Mouse (Mus musculus): Measurements from ENCODE around the gene Elane. TPM values are rescaled to one million over a fixed set of nuclear protein-coding genes. Genes with fewer than 3 reads are reported as not detected.
A peak's percentile ranks its signal among the peaks of the same experiment; 100 is the strongest.

The Elane gene
- polyA plus RNA-seq, 1 experiment from 2014 or later = 0.53 TPM

DNA sequence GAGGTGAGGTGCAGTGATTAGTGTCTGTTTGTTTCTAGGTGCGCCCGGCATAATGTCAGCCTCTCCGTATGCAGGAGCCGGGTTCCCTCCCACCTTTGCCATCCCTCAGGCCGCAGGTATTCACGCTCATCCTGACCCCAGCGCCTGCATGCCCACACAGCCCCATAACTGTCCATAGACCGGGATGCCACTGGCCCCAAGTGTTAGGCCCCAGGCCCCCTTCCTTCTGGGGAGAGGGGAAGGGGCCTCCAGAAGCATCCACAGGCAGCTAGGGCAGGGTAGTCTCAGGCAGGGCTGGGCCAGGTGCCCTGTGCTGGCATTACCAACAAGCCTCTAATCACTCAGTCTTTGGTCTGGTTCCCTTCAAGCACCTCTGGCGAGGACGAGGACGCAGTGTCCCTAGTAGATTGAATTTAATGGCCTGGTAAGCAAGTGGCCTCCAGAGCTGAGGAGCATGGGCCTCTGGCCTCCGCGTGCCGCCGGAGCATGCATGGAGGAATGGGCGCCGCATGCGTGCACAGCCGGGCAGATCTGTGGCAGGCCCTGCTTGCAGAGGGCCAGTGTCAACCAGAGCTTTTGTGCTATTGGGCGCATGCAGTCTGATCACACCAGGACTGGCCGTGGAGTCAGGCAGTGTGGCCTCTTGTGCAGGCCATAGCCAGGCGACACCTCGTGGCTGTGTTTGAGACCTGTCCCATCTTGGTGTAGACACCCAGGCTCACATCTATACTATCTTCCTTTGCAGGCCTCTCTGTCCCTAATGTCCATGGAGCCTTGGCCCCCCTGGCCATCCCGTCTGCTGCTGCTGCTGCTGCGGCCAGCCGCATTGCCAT lies 25.8 kb upstream of the Elane start:
- H3K4me1 ChIP-seq = peaks cover 42% of the 10 kb centered on the region
- H3K27ac ChIP-seq = no peak overlapping the region

DNA sequence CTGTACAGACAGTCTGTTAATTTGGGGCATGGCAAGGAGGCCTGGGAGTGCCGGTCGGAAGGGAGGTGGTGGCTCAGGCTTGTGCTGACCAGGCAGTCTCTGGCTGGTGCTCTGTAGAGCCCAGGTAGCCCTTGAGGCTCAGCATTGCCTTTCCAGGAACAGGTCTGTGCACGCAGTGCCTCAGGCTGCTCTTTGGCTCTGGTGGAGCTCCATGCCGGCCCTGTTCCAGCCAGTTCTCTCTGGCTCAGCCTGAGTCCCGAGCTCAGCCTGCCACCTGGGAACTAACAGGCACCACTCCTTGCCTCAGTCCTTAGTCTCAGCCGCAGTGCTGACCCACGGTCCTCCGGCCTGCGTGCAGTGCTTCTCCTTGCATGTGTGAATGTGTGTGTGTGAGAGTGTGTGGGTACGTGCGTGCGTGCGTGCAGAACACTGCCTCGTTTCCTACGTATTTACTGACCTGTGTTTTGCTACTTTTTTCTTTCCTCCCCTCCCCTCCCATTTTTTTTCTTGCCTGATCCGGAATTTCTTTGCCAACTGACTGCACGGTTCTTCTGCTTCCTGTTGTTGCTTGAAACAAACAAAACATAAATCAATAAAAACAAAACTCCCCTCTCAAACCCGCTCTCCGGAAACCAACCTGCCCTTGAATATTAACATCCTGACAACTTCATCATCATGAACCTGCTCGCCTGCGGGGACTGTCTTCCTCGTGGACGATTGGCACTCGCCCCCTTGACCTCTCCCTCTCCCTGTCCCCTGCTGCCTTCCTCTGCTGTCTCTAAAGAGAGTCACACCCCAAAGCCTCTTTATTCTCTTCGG lies 24.6 kb upstream of the Elane start:
- no peak overlapping the region for H3K4me3 ChIP-seq
- no peaks in the 10 kb centered on the region for H3K9me3 ChIP-seq
- H3K4me2 ChIP-seq (replicated peaks) = no peak overlapping the region
- WGBS = 80% methylated on average over 25 of the region's 25 CpGs
- H3K4me1 ChIP-seq = peaks cover 39% of the 10 kb centered on the region
- H3K27me3 ChIP-seq (replicated peaks) = no peaks in the 10 kb centered on the region
- H3K36me3 ChIP-seq = peaks cover 95% of the 10 kb centered on the region
- no peak for ATAC-seq (ENCODE audit: low FRiP score, low read depth)
- no peak overlapping the region for H3K9ac ChIP-seq
- no peak overlapping the region; the same call in 1 of the 2 replicates for H3K27ac ChIP-seq

More for the DNA sequence above, 25.8 kb upstream of the Elane start:
- Histone ChIP-seq H3K36me3 (peaks cover 86% of the 10 kb centered on the region), H3K9ac (no peak overlapping the region), H3K4me3 (no peak overlapping the region), H3K9me3 (no peaks in the 10 kb centered on the region), H3K27me3 (replicated peaks) (no peaks in the 10 kb centered on the region), H3K4me2 (replicated peaks) (no peak overlapping the region)
- WGBS = 93% methylated on average over 26 of the region's 26 CpGs
- no peak for ATAC-seq (ENCODE audit: low FRiP score, low read depth)

DNA sequence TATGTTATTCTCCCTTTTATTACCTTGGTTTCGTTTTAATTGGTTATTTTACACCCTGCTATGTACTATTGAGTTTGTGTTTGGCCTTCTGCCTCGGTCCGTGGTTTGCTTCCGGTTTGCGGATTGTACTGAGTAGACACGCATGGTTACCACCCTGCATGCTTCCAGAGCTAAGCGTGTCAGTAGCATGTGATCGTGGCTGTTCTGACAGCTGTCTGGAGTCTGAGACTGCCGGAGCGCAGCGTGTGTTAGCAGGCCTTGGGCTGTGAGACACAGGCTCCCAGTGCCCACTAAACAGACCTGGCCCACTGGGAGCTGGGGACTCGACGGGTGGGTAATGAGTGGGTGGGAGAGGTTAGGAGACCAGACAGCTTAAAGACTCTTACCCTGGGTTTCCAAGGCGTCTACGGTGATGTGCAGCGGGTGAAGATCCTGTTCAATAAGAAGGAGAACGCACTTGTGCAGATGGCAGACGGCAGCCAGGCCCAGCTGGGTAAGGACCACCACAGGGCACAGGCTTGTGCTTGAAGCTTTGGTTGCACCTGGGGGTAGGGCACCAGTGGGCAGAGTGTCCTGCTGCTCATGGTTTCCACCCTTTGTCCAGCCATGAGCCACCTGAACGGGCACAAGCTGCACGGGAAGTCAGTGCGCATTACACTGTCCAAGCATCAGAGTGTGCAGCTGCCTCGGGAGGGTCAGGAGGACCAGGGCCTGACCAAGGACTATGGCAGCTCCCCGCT lies 23.8 kb upstream of the Elane start:
- 85% methylated on average over 23 of the region's 23 CpGs for WGBS
- Histone ChIP-seq H3K4me3 (no peak overlapping the region), H3K9ac (no peak overlapping the region), H3K27ac (no peak overlapping the region; the same call in 1 of the 2 replicates), H3K9me3 (no peaks in the 10 kb centered on the region), H3K27me3 (replicated peaks) (no peaks in the 10 kb centered on the region), H3K36me3 (peaks cover 95% of the 10 kb centered on the region), H3K4me2 (replicated peaks) (no peak overlapping the region), H3K4me1 (peaks cover 35% of the 10 kb centered on the region)
- ATAC-seq (ENCODE audit: low FRiP score, low read depth) = no peak

DNA sequence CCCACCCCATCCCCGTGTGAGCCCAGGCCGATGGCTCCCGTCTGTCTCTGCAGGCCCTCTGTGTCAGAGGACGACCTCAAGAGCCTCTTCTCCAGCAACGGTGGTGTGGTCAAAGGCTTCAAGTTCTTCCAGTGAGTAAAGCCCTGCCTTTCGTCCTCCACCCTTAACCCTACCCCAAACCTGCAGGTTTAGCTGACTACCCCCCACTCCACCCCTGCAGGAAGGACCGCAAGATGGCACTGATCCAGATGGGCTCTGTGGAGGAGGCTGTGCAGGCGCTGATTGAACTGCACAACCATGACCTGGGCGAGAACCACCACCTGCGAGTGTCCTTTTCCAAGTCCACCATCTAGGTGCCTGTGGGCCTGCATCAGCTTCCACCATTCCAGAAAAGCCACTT lies 23.1 kb upstream of the Elane start:
- Histone ChIP-seq H3K4me1 (peaks cover 30% of the 10 kb centered on the region), H3K27me3 (replicated peaks) (no peaks in the 10 kb centered on the region), H3K27ac (no peak overlapping the region), H3K9me3 (no peaks in the 10 kb centered on the region), H3K4me2 (replicated peaks) (no peak overlapping the region), H3K4me3 (no peak overlapping the region), H3K9ac (no peak overlapping the region), H3K36me3 (peaks cover 92% of the 10 kb centered on the region)
- no peak for ATAC-seq (ENCODE audit: low FRiP score, low read depth)
- 84% methylated on average over 10 of the region's 10 CpGs for WGBS

DNA sequence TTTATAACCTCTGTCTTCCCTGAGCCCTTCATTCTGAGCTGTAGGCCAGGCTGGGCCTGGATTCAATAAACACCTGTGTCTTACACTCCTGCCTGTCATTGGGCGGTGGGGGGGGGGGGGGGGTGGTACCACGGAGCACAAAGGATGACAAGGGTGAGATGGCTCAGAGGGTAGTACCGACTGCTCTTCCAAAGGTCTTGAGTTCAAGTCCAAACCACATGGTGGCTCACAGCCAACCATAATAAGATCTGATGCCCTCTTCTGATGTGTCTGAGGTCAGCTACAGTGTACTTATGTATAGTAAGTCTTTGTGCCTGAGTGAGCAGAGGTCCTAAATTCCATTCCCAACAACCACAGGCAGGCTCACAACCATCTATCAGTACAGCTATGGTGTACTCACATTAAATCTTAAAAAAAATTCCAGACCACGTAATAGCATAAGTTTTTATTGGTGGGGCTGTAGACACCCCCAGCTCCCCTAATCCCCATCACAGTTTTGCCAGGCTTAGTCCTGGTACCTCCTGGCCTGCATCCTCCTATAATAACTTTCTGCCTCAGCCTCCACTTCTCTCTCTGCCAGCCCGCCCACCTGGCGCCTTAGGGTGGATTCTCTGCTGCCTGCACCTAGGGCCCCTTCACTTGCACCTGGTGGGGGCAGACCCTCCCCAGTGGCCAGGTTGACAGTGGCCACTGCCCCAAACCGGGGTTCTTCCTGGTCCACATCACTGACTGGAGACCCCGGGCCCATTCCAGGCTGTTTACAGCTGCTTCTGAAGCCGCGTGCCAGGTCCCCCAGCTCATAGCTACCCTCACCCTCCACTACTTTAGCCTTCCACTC lies 21.5 kb upstream of the Elane start:
- WGBS = 59% methylated on average over 10 of the region's 10 CpGs
- Histone ChIP-seq H3K4me1 (peaks cover 24% of the 10 kb centered on the region), H3K4me3 (no peak overlapping the region), H3K36me3 (peaks cover 86% of the 10 kb centered on the region), H3K9ac (no peak overlapping the region), H3K9me3 (no peaks in the 10 kb centered on the region), H3K27me3 (replicated peaks) (no peaks in the 10 kb centered on the region), H3K4me2 (replicated peaks) (no peak overlapping the region), H3K27ac (0 out of 2 replicates have a peak overlapping the region, but pooled peaks have one; percentile 32)
- ATAC-seq (ENCODE audit: low FRiP score, low read depth) = no peak

DNA sequence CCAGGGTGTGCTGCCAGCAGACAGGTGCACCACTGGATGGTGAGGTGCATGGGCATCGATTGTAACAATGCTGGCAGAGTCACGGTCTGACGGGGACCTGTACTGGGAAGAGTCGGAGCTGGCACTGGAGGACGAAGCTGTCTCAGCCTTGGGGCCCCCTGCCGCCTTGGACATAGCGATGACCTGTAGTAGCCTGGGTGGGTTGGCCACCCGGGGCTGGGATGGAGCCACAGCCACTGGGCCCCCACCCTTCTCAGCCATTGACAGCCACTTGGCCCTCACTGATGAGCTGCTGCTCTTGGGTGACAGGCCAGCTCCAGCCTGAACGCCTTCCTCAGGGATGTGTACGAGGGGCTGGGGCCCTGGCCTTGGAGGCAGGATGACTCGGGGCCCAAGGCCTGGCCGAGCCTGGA lies 20.9 kb upstream of the Elane start:
- H3K4me3 ChIP-seq = no peak overlapping the region
- no peaks in the 10 kb centered on the region for H3K27me3 ChIP-seq (replicated peaks)
- WGBS = 66% methylated on average over 12 of the region's 12 CpGs
- peaks cover 26% of the 10 kb centered on the region; the same call in 1 of the 2 replicates for H3K4me1 ChIP-seq
- H3K4me2 ChIP-seq (replicated peaks) = no peak overlapping the region
- no peaks in the 10 kb centered on the region for H3K9me3 ChIP-seq
- H3K36me3 ChIP-seq = peaks cover 85% of the 10 kb centered on the region
- H3K9ac ChIP-seq = no peak overlapping the region; the same call in 1 of the 2 replicates
- no peak overlapping the region for H3K27ac ChIP-seq
- ATAC-seq (ENCODE audit: low FRiP score, low read depth) = 0 out of 2 replicates have a peak, but pooled peaks have one; percentile 13

DNA sequence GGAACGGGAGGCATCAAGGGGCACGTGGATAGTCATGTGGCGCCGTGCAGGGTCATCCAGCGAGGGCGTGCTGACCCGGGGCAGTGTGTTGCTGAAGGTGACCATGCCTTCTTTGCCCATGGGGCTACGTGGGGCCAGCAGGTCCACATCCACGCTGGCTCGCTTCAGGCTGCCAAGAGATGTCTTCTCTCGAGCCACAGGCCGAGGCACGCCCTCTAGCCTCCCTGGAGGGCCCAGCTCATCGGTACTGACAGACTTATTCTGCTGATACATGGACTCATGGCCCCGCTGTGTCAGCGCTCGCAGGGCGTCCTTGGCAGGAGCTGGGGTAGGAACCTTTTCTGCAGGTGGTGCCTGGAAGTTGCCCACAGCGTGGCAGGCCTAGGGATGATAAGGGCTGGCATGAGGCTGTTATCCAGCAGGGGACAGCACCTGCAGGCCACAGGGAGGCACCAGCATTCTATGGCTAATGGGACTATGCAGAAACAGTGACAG lies 20.2 kb upstream of the Elane start:
- no peak for ATAC-seq (ENCODE audit: low FRiP score, low read depth)
- H3K4me3 ChIP-seq = no peak overlapping the region
- no peaks in the 10 kb centered on the region for H3K27me3 ChIP-seq (replicated peaks)
- H3K4me2 ChIP-seq (replicated peaks) = no peak overlapping the region
- no peak overlapping the region for H3K9ac ChIP-seq
- H3K9me3 ChIP-seq = no peaks in the 10 kb centered on the region
- 77% methylated on average over 19 of the region's 19 CpGs for WGBS
- H3K4me1 ChIP-seq = peaks cover 26% of the 10 kb centered on the region; the same call in 1 of the 2 replicates
- peaks cover 83% of the 10 kb centered on the region for H3K36me3 ChIP-seq
- no peak overlapping the region for H3K27ac ChIP-seq

DNA sequence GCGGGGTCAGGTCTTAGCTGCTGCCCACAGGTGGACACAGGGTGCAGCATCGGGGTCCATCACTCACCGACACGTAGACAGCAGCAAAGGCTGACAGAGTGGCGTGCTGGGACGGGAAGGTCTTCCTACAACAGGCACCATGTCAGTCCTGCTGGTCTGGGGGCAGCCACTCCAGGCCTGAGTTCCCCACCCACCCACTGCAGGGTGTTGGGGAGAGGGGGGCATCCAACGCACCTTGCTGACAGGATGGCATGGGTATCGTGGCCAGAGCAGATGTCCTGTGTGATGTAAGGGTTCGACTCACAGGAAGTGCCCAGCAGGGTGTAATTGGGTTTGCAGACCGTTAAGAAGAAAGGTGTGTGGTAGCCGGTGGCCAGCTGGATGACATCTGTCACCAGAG lies 19.4 kb upstream of the Elane start:
- WGBS = 77% methylated on average over 11 of the region's 11 CpGs

DNA sequence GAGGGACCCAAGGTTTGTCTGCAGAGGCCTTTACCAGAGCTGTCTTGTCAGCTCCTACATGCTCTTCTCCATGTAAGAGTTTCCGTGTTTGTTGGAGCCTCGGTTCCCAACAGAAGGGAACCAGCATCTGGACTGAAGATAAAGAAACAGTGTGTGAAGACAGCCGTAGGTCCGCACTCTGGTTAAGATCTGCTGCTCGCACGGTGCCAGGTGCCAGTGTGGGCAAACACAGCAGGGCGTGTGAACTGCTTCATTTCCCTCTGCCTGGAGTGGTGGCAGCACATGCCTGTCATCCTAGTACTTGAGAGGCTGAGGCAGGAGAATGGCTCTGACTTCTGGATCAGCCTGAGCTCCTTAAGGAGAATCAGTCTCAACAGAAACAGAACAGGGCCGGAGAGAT lies 14.2 kb upstream of the Elane start:
- no peak for ATAC-seq (ENCODE audit: low FRiP score, low read depth)
- peaks cover 36% of the 10 kb centered on the region for H3K36me3 ChIP-seq
- H3K9ac ChIP-seq = no peak overlapping the region
- 0 out of 2 replicates have a peak overlapping the region, but pooled peaks have one; percentile 5 for H3K4me3 ChIP-seq
- peak overlapping the region; percentile 80 for H3K4me2 ChIP-seq (replicated peaks)
- H3K4me1 ChIP-seq = peaks cover 43% of the 10 kb centered on the region
- H3K9me3 ChIP-seq = no peaks in the 10 kb centered on the region
- H3K27me3 ChIP-seq (replicated peaks) = no peaks in the 10 kb centered on the region
- WGBS = 93% methylated on average over 8 of the region's 8 CpGs
- H3K27ac ChIP-seq = no peak overlapping the region

More for the DNA sequence above, 19.4 kb upstream of the Elane start:
- H3K4me2 ChIP-seq (replicated peaks) = no peak overlapping the region
- no peak overlapping the region for H3K9ac ChIP-seq
- H3K27me3 ChIP-seq (replicated peaks) = no peaks in the 10 kb centered on the region
- H3K27ac ChIP-seq = no peak overlapping the region; the same call in 1 of the 2 replicates
- peaks cover 83% of the 10 kb centered on the region for H3K36me3 ChIP-seq
- H3K4me3 ChIP-seq = no peak overlapping the region
- peaks cover 28% of the 10 kb centered on the region for H3K4me1 ChIP-seq
- H3K9me3 ChIP-seq = no peaks in the 10 kb centered on the region
- no peak for ATAC-seq (ENCODE audit: low FRiP score, low read depth)

DNA sequence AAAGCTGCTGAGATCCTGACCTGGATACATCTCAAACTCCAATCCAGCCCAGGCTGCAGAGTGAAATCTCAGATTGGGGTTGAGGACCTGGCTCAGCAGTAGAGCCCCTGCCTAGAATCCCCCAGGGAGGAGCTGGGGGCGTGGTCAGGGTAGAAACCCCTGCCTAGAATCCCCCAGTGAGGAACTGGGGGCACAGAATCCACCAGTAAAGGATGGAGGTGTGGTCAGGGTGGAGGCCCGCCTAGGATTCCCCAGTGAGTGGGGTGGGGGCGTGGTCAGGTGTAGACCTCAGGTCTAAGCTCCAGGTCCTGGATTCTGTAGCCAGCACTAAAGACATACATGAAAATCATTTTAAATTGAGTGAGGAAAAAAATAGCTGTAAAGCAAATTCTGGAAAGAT lies 13.2 kb upstream of the Elane start:
- Histone ChIP-seq H3K27ac (no peak overlapping the region), H3K4me2 (replicated peaks) (peak overlapping the region; percentile 80), H3K4me1 (peaks cover 42% of the 10 kb centered on the region), H3K36me3 (peaks cover 28% of the 10 kb centered on the region), H3K27me3 (replicated peaks) (no peaks in the 10 kb centered on the region), H3K9me3 (no peaks in the 10 kb centered on the region), H3K9ac (peak overlapping the region; percentile 94), H3K4me3 (peak overlapping the region; percentile 73)
- 50% methylated on average over 3 of the region's 3 CpGs for WGBS
- ATAC-seq (ENCODE audit: low FRiP score, low read depth) = no peak

DNA sequence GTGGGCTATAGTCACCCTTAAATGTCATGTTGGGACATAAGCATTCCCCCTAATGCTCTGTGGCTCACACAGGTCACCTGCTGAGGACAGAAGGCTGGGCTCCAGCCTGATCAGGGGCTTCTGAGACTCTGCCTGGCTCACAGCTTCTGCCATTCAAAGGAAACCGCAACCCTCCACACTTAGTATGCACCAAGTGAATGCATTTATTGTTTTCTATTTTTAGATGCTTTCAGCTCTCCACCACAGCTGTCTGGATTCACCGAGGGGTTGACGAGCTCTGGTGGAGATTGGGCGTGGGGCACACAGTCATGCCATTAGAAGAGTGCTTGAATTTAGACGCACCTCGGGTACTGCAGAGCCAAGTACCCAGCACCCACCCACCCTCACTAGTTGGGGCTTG lies 12.7 kb upstream of the Elane start:
- H3K9ac ChIP-seq = peak overlapping the region; percentile 94
- no peaks in the 10 kb centered on the region for H3K9me3 ChIP-seq
- H3K36me3 ChIP-seq = peaks cover 28% of the 10 kb centered on the region
- 0 out of 2 replicates have a peak, but pooled peaks have one; percentile 6 for ATAC-seq (ENCODE audit: low FRiP score, low read depth)
- H3K4me1 ChIP-seq = peaks cover 42% of the 10 kb centered on the region
- H3K27me3 ChIP-seq (replicated peaks) = no peaks in the 10 kb centered on the region
- WGBS = 2% methylated on average over 6 of the region's 6 CpGs
- H3K4me3 ChIP-seq = peak overlapping the region; percentile 73
- no peak overlapping the region for H3K27ac ChIP-seq
- H3K4me2 ChIP-seq (replicated peaks) = peak overlapping the region; percentile 80

All from neural tube, embryonic 12.5 days (tissue).